Mouse (Mus musculus): ENCODE measurements around the gene Mto1.
A peak's percentile ranks its signal among the peaks of the same experiment; 100 is the strongest.
"Not testable (repeated sequence)": the region's sequence is repeated elsewhere in the genome, so short reads cannot be mapped to it uniquely, and the experiment has no call there.

The Mto1 gene

DNA sequence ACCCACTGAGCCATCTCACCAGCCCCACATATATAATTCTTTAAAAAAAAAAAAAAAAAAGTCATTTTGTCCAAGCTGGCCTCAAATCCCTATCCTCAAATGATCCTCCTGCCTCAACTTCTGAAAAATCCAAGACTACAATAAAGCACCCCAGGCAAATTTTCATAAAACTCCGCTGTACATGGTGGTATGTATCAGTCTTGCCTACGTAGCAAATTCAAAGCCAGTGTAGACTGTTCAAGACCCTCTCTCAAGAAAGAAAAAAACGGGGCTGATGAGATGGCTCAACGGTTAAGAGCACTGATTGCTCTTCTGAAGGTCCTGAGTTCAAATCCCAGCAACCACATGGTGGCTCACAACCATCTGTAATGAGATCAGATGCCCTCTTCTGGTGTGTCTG, 27.9 kb downstream of the Mto1 start:
- DNase-seq (ENCODE audit: low read depth) = peak; percentile 15

DNA sequence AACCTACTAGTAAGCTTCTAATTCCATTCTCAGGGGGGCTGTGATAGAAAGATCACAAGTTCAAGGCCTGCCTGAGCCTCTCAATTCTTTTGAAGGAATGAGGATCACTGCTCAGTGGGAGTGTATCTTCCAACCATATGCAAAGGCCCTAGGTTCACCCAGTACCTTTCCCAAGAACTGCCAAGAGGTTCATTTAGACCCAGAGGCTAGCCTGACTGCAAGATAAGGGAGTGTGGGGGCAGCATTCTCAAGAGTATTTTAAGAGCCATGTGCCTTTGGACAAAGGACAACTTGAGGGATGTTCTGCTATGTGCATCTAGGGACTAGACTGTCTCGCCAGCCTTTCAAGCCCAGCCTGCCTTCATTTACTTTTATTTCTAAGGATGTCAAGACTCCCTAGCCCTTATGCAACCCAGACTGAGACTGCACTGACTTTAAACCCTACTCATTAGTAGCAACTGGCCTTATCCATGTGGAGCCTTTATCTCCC, 28.6 kb downstream of the Mto1 start:
- DNase-seq (ENCODE audit: low read depth) = peak; percentile 42

- peak; percentile 69 for DNase-seq (ENCODE audit: low read depth)
These were observed 29.1 kb downstream of the Mto1 start for GRCm38 (mm10) chr9:78477021-78477551.

- not testable (repeated sequence) for DNase-seq (ENCODE audit: low read depth)
These were observed 30.1 kb downstream of the Mto1 start for GRCm38 (mm10) chr9:78478009-78478605.

DNA sequence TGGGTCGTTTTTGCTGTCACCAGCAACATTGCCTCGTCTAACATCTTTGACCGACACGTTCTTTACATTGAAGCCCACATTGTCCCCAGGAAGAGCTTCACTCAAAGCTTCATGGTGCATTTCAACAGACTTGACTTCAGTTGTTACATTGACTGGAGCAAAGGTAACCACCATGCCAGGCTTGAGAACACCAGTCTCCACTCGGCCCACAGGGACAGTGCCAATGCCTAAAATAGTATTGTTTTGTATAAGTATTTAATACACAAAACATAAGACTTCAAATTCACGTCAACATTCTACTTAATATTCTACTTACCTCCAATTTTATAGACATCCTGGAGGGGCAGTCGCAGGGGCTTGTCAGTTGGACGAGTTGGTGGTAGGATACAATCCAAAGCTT, 31.3 kb downstream of the Mto1 start:
- DNase-seq (ENCODE audit: low read depth) = not testable (repeated sequence)

GRCm38 (mm10) chr9:78480227-78480626, 32.2 kb downstream of the Mto1 start:
- not testable (repeated sequence) for DNase-seq (ENCODE audit: low read depth)

GRCm38 (mm10) chr9:78480706-78481358, 32.8 kb downstream of the Mto1 start:
- DNase-seq (ENCODE audit: low read depth) = peak; percentile 86

DNA sequence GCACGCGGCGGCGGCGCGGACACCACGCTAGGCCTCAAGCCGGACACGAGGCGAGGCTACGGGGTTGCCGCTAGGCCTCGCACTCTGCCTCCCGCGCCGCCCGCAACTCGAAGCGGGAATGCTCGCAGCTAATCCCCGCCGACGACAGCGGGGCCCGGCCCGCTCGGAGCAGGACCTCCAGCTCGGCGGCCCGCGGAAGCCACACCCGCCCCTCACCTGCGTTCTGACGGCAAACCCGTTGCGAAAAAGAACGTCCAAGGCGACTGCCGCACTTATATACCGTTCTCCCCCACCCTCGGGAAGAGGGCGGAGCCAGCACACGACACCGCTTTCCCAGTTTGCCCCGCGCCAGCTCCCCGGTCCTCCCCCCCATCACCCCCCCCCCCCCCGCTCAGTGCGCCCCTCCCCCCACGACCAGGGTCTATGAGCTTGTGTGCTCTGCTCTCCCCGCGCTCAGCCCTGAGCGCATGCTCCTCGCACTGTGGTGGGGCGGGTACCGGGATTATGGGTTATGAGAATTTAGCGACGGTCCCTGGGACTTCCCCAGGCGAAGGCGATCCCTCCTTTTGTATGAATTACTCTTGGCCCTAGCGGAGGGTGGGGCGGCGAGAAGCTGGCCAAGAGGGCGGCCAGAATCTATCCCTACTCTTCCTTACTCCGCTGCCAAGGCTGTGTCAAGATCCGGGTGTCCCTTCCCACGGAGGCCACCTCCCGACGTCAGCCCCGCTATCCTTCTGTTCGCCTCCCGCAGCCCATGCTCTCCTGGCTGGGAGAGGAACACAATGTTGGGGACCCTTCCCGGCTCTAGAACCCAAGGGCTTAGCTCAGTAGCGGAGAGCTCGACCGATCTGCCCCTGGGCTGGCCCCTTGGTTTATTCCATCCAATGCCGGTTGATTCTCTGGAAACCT, 33.7 kb downstream of the Mto1 start:
- peak; percentile 97 for DNase-seq (ENCODE audit: low read depth)

GRCm38 (mm10) chr9:78482386-78482785, 34.4 kb downstream of the Mto1 start:
- no peak for DNase-seq (ENCODE audit: low read depth)

DNA sequence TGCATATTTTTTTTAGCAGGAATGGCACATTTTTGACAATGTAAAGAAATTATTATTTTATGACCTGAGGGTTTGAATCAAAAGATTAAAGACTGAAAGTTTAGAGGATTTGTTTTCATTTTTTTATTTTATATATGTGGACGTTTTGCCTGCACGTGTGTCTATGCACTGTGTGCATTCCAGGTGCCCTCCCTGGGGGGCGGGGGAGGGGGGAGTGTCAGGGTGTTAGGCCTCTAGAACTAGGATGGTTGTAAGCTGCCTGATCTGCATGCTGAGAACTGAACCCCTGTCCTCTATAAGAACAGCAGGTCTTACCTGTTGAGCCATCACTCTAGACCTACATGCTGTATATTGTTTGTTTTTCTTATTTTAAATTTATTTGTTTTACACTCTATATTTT, 36.7 kb downstream of the Mto1 start:
- no peak for DNase-seq (ENCODE audit: low read depth)

DNA sequence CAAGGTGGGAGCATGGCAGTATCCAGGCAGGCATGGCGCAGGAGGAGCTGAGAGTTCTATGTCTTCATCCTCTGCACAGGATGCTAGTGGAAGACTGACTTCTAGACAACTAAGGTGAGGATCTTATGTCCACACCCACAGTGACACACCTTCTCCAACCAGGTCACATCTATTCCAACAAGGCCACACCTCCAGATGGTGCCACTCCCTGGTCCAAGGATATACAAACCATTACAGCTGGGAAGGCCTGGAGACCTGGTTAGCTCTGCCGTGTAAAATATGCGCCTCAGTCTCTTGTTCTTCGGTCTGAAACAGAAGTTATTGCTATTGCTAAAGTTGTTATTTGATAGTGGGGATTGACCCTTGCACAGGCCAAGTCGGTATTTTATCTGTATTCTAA, 40.0 kb downstream of the Mto1 start:
- DNase-seq (ENCODE audit: low read depth) = not testable (repeated sequence)

DNA sequence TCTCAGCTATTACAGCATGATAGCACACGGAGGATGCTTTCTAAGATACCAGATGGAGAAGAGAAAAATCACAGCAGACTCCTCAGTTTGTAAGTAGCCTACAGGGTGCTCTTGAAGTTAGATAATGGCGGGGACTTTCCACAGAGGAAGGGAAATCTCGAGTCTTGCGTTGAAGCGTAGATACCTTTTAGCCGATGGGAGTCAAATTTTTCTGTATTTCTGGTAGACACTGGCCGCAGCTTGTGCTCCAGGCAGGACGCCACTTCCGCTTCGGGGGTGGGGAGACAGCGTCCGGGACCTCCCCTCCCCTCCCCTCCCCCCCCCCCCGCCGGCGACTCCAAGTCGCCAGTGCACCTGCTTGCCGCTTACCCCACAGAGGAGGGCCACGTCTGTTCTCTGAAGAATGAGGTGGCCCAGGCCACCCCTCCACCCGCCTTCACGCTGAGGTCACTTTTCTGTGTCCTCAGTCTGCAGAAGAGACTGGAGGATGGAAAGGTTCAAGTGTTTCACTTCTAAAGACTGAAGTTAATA, 40.9 kb downstream of the Mto1 start, which contains the start of gene Eef1a1:
Gene Eef1a1, minus strand, starts transcription at position 262 of the 531 bp plus-strand sequence.
- DNase-seq (ENCODE audit: low read depth) = peak; percentile 54

DNA sequence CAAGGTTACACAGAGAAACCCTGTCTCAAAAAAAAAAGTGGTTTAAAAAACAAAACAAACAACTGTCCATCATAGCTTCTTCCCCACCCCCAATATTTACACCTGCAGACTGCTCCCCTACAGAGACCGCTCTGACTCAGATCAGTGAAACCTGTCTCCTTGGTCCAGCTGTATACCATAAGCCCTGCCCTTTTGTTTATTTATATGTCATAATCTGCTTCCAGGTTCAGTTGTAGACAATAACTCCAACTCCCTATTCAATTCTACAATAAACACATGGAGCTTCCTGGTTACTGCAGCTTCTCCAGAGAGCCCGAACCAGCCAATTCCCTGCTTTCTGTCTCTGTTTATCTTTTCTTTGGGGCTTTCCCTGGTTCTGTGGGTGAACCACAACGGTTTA, 43.2 kb downstream of the Mto1 start:
- no peak for DNase-seq (ENCODE audit: low read depth)

GRCm38 (mm10) chr9:78492254-78492653, 44.2 kb downstream of the Mto1 start:
- no peak for DNase-seq (ENCODE audit: low read depth)

GRCm38 (mm10) chr9:78493171-78493570, 45.2 kb downstream of the Mto1 start:
- no peak for DNase-seq (ENCODE audit: low read depth)

GRCm38 (mm10) chr9:78500386-78500785, 52.4 kb downstream of the Mto1 start:
- no peak for DNase-seq (ENCODE audit: low read depth)

DNA sequence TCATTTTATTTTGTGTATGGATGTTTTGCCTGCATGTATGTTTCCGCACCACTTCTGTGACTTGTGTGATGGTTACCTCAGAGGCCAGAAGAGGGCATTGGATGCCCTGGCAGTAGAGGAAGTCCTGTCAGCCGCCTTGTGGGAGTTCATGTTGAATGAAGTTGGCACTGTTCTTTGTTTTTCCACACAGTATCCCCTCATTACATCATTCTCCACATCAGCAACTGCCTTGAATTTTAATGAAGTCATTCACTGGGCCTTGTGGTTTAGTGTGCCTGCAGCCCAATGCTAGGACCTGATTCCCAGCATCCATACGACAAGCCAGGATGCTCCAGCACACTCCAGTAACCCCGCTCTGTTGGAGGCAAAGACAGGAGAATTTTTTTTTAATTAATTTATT, 53.3 kb downstream of the Mto1 start:
- peak; percentile 16 for DNase-seq (ENCODE audit: low read depth)

- DNase-seq (ENCODE audit: low read depth) = peak; percentile 22
These were observed 55.4 kb downstream of the Mto1 start for GRCm38 (mm10) chr9:78503223-78504079.

DNA sequence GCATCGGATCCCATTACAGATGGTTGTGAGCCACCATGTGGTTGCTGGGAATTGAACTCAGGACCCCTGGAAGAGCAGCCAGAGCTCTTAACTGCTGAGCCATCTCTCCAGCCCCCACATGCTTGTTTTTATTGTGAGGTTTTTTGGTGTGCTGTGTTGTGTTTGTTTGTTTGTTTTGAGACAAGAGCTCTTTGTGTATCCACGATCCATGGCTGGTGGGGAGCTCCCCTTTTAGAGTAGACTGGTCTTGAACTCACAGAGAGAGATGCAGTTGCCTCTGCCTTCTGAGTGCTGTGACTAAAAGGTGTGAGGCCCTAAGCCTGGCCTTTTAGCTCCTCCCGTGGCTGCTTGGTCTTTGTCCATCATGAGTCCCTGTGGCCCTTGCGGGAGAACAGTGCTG, 56.1 kb downstream of the Mto1 start:
- no peak for DNase-seq (ENCODE audit: low read depth)

DNA sequence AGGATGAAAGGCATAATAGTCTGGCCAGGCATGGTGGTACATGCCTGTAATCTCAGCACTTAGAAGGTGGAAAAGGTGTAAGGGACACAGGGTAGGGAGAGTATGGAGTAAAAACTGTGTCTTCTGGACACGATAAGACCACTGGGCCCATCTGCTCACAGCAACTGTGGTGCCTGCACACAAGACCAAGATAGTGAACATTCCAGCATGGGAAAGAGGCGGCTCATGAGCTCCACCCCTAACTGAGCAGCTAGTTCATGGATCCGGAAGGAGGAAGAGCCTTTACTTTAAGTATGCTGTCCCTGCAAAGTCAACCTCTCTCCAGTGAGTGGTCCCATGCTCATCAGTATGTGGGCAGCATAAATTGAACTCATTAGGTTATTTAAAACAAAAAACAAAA, 56.7 kb downstream of the Mto1 start:
- no peak for DNase-seq (ENCODE audit: low read depth)

DNA sequence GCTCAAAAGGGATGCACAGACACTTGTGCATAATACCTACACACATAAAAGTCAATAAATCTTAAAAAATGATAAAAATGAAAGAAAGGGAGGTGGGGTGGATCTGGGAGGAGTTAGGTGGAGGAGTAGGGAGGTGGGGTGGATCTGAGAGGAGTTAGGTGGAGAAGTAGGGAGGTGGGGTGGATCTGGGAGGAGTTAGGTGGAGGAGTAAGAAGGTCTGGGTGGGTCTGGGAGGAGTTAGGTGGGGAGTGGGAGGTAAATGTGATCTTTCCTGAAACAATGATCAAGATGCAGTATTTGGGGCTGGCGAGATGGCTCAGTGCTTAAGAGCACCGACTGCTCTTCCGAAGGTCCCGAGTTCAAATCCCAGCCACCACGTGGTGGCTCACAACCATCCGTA, 57.2 kb downstream of the Mto1 start:
- DNase-seq (ENCODE audit: low read depth) = no peak

Data from NIH3T3 (cell line).